Mouse (Mus musculus) neural tube, embryonic 14.5 days (tissue): ENCODE measurements around the gene Taar5. TPM values are rescaled to one million over a fixed set of nuclear protein-coding genes. Genes with fewer than 3 reads are reported as not detected.

Source experiments
- ATAC-seq: fragments of 200-750 bp; cut with Nextera tagmentation; 2 replicates; pipeline ENCODE4 v1.8.0; 2017; ENCODE audit warnings: low read depth, mild to moderate bottlenecking, moderate TSS enrichment, moderate library complexity
- H3K27ac ChIP-seq: fragments of 300-500 bp; sonication (generic); 2 replicates; pipeline ENCODE4 v1.5.1; 2014; ENCODE audit warnings: low read depth, mild to moderate bottlenecking, control low read depth, low read length, moderate library complexity, mixed read lengths
- H3K27me3 ChIP-seq: fragments of 300-500 bp; sonication (generic); 2 replicates; pipeline ENCODE4 v1.6.1; 2014; ENCODE audit warnings: low read length; ENCODE audit not compliant: control insufficient read depth, insufficient read depth
- H3K36me3 ChIP-seq: fragments of 300-500 bp; sonication (generic); 2 replicates; pipeline ENCODE4 v1.6.1; 2014; ENCODE audit warnings: low read length, mixed read lengths; ENCODE audit not compliant: control insufficient read depth, insufficient read depth
- H3K4me1 ChIP-seq: fragments of 300-500 bp; sonication (generic); 2 replicates; pipeline ENCODE4 v1.6.1; 2014; ENCODE audit warnings: low read length; ENCODE audit not compliant: control insufficient read depth, insufficient read depth
- H3K4me2 ChIP-seq: fragments of 300-500 bp; sonication (generic); 2 replicates; pipeline ENCODE4 v1.6.1; 2014; ENCODE audit warnings: mild to moderate bottlenecking, low read depth, low read length, control low read depth
- H3K4me3 ChIP-seq: fragments of 300-500 bp; sonication (generic); 2 replicates; pipeline ENCODE4 v1.5.1; 2014; ENCODE audit warnings: low read depth, low read length, control low read depth, mixed read lengths
- H3K9ac ChIP-seq: fragments of 300-500 bp; sonication (generic); replicated peaks from 2 replicates; pipeline ENCODE4 v1.6.1; 2014; ENCODE audit warnings: low read depth, mild to moderate bottlenecking, control low read depth, low read length, mixed read lengths
- H3K9me3 ChIP-seq: fragments of 300-500 bp; sonication (generic); 2 replicates; pipeline ENCODE4 v1.6.1; 2016; ENCODE audit warnings: low read length; ENCODE audit not compliant: control insufficient read depth
- WGBS: fragments of 180-500 bp; shearing (Covaris S2); extraction: QIAGEN DNeasy Blood & Tissue Kit; methylation state at CpG from one replicate; pipeline ENCODE4 v1.1.7; 2014; 5-methylcytosine and 5-hydroxymethylcytosine counted together
- polyA plus RNA-seq: library from polyadenylated mRNA; unstranded; fragments of >200 nt; fragmentation: Nextera tagmentation; extraction: Ambion mirVana; gene quantifications from 2 replicates; pipeline ENCODE4 v1.2.1, GENCODE M21; 2014

Taar5 gene
- 0.27 TPM in 1 of 2 replicates, not detected in the other for polyA plus RNA-seq

GRCm38 (mm10) chr10:23970656-23971165 is at the start of gene Taar5:
TSS of gene Taar5 (plus strand) at chr10:23970706.
- Histone ChIP-seq H3K36me3 (no peaks in the 10 kb centered on the region), H3K4me1 (no peaks in the 10 kb centered on the region), H3K9me3 (no peaks in the 10 kb centered on the region), H3K27me3 (no peaks in the 10 kb centered on the region), H3K4me2 (no peak within 1 kb of the TSS), H3K27ac (no peak within 1 kb of the TSS), H3K9ac (no peak within 1 kb of the TSS), H3K4me3 (no peak within 1 kb of the TSS)
- WGBS: 96% methylated on average over 11 of the region's 11 CpGs
- ATAC-seq: no peak

GRCm38 (mm10) chr10:23922468-23922867 is 48.0 kb upstream of the Taar5 start:
- H3K4me1 ChIP-seq: no peaks in the 10 kb centered on the region
- WGBS: 70% methylated on average over 3 of the region's 3 CpGs
- H3K4me3 ChIP-seq: no peak overlapping the region
- no peaks in the 10 kb centered on the region for H3K36me3 ChIP-seq
- ATAC-seq: no peak
- H3K4me2 ChIP-seq: no peak overlapping the region
- H3K27me3 ChIP-seq: no peaks in the 10 kb centered on the region
- H3K27ac ChIP-seq: no peak overlapping the region
- H3K9ac ChIP-seq: no peak overlapping the region
- no peaks in the 10 kb centered on the region for H3K9me3 ChIP-seq

- no peaks in the 10 kb centered on the region for H3K4me1 ChIP-seq
- H3K9me3 ChIP-seq: no peaks in the 10 kb centered on the region
- no peak overlapping the region for H3K9ac ChIP-seq
- 85% methylated on average over 2 of the region's 2 CpGs for WGBS
- ATAC-seq: no peak
- H3K4me3 ChIP-seq: no peak overlapping the region
- H3K4me2 ChIP-seq: no peak overlapping the region
- no peaks in the 10 kb centered on the region for H3K36me3 ChIP-seq
- H3K27me3 ChIP-seq: no peaks in the 10 kb centered on the region
- no peak overlapping the region for H3K27ac ChIP-seq
These were observed 46.6 kb upstream of the Taar5 start for GRCm38 (mm10) chr10:23923941-23924340.

- H3K27ac ChIP-seq: no peak overlapping the region
- H3K27me3 ChIP-seq: no peaks in the 10 kb centered on the region
- no peak overlapping the region for H3K9ac ChIP-seq
- H3K4me2 ChIP-seq: peak overlapping the region; percentile 24; the same call in 1 of the 2 replicates
- no peak overlapping the region for H3K4me3 ChIP-seq
- H3K4me1 ChIP-seq: no peaks in the 10 kb centered on the region
- 27% methylated on average over 4 of the region's 4 CpGs for WGBS
- no peaks in the 10 kb centered on the region for H3K9me3 ChIP-seq
- no peaks in the 10 kb centered on the region for H3K36me3 ChIP-seq
- no peak for ATAC-seq
These were observed 32.9 kb upstream of the Taar5 start for GRCm38 (mm10) chr10:23937613-23938012.

GRCm38 (mm10) chr10:23938312-23938711 is 32.2 kb upstream of the Taar5 start, which contains the start of gene Taar2:
TSS of gene Taar2 (plus strand) at chr10:23938572.
- peak; percentile 63 for ATAC-seq
- Histone ChIP-seq H3K9ac (no peak within 1 kb of the TSS), H3K4me3 (no peak within 1 kb of the TSS), H3K9me3 (no peaks in the 10 kb centered on the region), H3K27me3 (no peaks in the 10 kb centered on the region), H3K4me2 (peak within 1 kb of the TSS; percentile 24; the same call in 1 of the 2 replicates), H3K27ac (no peak within 1 kb of the TSS), H3K4me1 (no peaks in the 10 kb centered on the region), H3K36me3 (no peaks in the 10 kb centered on the region)
- WGBS: 14% methylated on average over 6 of the region's 6 CpGs

- H3K4me2 ChIP-seq: no peak overlapping the region
- H3K27me3 ChIP-seq: no peaks in the 10 kb centered on the region
- no peak overlapping the region for H3K27ac ChIP-seq
- no peak for ATAC-seq
- H3K4me3 ChIP-seq: no peak overlapping the region
- no peaks in the 10 kb centered on the region for H3K36me3 ChIP-seq
- 76% methylated on average over 5 of the region's 5 CpGs for WGBS
- no peaks in the 10 kb centered on the region for H3K4me1 ChIP-seq
- H3K9ac ChIP-seq: no peak overlapping the region
- H3K9me3 ChIP-seq: no peaks in the 10 kb centered on the region
These were observed 28.0 kb upstream of the Taar5 start for GRCm38 (mm10) chr10:23942465-23942864.

GRCm38 (mm10) chr10:23948026-23948425 is 22.5 kb upstream of the Taar5 start:
- WGBS: 74% methylated on average over 7 of the region's 7 CpGs
- Histone ChIP-seq H3K4me1 (no peaks in the 10 kb centered on the region), H3K27me3 (no peaks in the 10 kb centered on the region), H3K27ac (no peak overlapping the region), H3K9me3 (no peaks in the 10 kb centered on the region), H3K4me2 (no peak overlapping the region), H3K9ac (no peak overlapping the region), H3K4me3 (no peak overlapping the region), H3K36me3 (no peaks in the 10 kb centered on the region)
- ATAC-seq: no peak

- no peak within 1 kb of the TSS for H3K4me2 ChIP-seq
- no peaks in the 10 kb centered on the region for H3K27me3 ChIP-seq
- H3K36me3 ChIP-seq: no peaks in the 10 kb centered on the region
- H3K27ac ChIP-seq: no peak within 1 kb of the TSS
- H3K9me3 ChIP-seq: no peaks in the 10 kb centered on the region
- H3K4me1 ChIP-seq: no peaks in the 10 kb centered on the region
- 85% methylated on average over 16 of the region's 16 CpGs for WGBS
- no peak within 1 kb of the TSS for H3K9ac ChIP-seq
- ATAC-seq: no peak
- no peak within 1 kb of the TSS for H3K4me3 ChIP-seq
These were observed 20.9 kb upstream of the Taar5 start, which contains the start of gene Taar3 for GRCm38 (mm10) chr10:23949508-23950005. TSS of gene Taar3 (plus strand) at chr10:23949558.

GRCm38 (mm10) chr10:23951714-23952113 is 18.8 kb upstream of the Taar5 start:
- ATAC-seq: no peak
- Histone ChIP-seq H3K27me3 (no peaks in the 10 kb centered on the region), H3K27ac (no peak overlapping the region), H3K4me1 (no peaks in the 10 kb centered on the region), H3K9me3 (no peaks in the 10 kb centered on the region), H3K36me3 (no peaks in the 10 kb centered on the region), H3K9ac (no peak overlapping the region), H3K4me3 (no peak overlapping the region), H3K4me2 (no peak overlapping the region)
- WGBS: 85% methylated on average over 6 of the region's 6 CpGs
